Mouse (Mus musculus): Measurements from ENCODE around the gene Pabpn1l. TPM values are rescaled to one million over a fixed set of nuclear protein-coding genes. Genes with fewer than 3 reads are reported as not detected.
"Not testable (repeated sequence)": the region's sequence is repeated elsewhere in the genome, so short reads cannot be mapped to it uniquely, and the experiment has no call there.

Pabpn1l gene
- total RNA-seq, 2 experiments from 2014 or later, result not detected

DNA sequence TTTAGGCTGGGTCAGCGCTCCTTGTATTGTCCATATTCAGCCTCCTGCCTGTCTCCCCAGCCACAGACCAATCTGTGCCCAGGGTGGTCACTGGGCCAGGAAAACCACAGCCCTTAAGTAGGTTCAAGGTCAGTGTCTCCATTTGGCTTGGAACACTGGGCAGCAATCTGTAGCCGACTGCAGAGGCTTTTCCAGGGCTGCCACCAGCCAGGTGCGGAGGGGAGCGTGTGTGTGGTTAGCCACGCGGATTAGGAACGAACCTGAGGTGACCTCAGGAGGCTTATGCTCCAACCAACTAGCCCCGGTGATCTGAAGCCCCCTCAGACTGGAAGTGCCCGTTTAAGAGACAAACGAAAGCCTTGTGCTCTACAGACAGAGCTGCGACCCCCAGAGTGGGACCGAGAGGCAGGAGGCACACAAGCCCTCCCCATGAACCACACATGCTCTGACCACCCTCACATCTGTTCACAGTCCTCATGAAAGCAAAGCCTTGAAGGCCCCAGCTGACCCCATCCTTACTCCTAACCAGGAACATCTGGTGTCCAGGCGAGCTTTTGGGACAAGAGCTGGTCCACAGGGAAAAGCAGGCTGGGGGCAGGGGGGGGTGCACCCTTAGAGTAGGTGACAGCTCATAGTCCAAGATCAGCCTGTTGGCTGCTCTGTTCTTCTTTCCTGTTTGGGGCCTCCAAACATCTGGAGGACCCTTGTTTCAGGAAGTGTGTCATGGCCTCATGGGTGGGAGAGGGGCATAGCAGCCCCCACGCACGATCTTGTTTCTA lies 25.8 kb upstream of the Pabpn1l start:
- DNase-seq, result no peak

DNA sequence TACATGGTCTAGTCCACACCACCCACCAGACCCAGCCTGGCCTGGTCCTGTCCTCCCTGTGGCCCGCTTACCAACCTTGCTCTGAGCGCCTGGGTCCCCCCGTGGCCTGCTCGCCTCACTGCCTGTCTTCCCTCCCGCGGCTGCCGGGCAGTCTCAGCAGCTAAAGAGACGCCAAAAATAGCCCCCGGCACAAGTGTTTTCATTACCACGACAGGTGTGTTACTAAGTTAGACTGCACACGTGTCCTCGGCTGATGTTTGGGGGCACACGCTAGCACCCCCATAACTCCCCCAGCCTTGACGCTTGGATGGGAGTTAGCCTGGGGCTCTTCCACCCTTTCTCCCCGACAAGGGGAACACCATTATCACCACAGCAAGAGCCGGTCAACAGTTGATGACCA lies 23.8 kb upstream of the Pabpn1l start:
- DNase-seq, result no peak

DNA sequence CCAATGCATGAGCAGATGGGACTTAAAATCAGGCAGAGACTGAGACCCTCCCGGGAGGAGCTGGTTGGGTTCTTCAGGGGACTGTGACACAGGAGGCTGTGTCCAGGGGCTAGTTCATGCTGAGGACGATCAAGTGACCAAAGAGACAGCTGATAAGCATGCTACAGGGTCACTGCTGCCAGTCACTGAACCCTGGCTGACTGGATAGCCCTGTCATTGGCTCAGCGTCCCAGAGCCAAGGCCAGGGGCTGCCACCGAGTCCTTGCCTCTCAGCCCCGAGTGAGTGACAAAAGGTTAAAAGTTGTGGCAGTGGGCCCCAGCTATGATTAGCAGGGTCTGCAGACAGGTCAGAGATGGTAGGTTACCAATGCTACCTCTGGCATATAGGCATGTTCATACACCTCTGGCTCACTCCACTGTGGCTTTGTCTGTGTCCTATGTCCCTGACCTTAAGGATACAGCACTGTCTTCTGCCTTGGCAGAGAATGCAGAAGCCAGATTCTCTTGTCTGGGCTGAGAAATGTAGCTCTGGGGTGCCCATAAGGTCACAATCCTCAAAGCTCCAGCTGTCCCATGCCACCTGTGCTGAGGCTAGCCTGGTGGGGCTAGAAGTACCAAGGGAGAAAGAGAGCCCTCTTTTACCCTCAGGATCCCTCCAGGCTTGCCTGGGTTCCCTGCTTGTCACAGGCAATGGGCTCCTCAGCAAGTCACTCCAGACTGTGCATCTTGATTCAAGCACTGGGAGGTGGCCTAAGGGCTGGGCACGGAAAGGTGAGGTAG lies 21.8 kb upstream of the Pabpn1l start:
- DNase-seq, result peak; percentile 76 to 77

DNA sequence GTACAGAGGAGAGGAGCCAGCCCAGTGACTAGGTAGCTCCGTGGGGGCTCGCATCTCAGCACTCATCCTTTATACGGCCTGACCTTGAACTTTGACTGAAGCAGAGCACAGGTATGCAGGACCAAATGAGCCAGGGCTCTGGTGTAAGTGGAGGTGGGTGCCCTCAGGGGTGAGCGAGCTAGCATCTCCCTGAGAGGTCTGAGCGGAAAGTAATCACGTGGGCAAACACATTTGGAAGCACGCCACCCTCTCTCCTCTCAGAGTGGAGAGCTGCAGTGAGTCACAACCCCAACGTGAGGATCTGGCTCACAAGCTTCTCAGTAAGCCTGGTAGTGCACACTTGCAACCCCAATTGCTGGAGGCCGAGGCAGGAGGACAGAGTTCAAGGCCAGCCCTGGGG lies 19.5 kb upstream of the Pabpn1l start:
- DNase-seq, result peak; percentile 87 to 89

DNA sequence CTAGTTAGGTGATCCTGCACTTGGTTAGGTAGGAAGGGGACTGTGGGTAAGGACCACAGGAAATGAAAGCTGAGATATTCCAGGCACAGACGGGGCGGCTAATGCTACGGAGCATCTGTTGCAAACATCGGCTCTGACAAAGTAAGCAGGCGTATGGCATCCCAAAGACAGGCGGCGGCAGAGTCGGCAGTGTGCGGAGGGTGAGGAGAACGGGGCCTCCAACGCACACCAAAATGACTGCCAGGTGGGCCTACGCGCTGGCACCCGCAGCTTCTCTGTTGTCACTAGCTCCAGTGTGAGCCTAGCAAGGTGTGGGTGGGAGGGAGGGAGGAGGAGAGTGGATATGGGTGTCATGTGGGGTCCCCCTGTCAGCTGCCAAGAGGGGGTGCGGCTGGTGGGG lies 18.9 kb upstream of the Pabpn1l start:
- DNase-seq, result no peak

DNA sequence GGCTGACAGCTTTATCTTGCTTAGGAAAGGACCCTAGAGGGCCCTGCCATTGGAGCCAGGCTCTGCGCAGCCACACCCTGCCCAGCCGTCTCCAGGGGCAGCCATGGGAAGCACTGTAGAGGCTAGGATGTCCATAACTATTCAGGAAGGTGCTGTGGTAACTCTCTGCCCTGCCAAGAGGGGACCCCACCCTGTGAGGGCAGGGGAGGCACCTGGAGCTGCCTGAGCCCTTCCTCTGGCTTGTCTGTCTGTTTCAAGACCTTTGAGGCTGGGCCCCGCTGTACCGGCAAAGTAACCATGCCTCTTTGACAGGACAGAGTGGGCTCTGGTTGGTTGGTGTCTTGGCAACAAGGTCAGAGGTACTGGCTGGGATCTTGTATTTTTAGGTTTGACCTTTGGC lies 18.3 kb upstream of the Pabpn1l start:
- no peak for DNase-seq

DNA sequence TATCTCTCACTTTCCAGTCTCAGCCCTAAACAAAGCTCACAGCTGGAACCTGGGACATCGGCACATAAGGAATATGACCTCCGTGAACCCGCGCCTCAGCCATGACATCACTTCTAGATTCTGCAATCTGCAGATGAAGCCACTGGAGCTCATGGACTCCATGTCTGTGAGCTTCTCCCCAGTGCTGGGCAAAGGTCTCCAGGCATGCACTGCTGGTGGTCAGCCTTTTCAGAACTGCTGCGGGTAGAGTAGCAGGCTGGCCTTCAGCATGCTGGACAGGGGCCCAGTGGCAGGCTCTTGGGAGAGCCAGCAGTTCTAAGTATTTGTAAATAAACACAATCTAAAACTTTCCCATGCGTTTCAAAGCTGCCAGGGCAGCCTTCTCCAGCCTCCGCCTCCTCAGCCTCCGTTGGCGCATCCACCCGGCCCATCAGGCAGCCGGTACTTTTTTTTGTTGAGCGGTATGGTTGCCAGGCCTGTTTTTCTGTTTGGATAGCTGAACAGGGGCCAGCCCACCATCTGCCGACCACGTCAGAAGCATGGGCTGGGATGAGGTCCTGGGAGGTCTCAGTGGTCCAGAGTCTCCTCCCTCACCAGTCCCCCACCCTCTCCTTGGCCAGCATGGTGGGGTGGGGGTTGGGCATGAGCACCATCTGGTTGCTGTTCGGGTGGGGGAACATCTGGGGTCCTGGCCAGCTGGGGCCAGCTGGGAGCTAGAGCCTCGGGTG lies 17.1 kb upstream of the Pabpn1l start:
- DNase-seq, result peak; percentile 48 to 54

DNA sequence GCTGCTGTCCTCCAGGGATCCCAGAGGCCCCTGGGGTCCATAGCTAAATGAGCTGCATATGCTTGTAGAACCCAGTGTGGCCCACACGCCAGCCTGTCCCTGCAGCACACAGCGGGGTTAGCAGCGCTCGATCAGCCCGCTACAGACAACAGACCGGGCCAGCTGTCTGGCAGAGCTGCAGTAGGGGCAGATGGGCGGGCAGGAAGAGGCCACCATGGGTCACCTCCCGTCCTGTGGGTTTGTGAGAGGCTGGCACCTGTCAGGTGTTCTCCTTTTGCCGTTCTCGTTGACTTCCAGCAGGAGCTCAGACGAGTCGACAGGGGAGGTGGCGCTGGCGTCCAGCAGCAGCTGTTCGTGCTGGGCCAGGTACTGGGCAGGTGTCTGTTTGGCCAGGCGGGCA lies 16.1 kb upstream of the Pabpn1l start:
- DNase-seq, result no peak

DNA sequence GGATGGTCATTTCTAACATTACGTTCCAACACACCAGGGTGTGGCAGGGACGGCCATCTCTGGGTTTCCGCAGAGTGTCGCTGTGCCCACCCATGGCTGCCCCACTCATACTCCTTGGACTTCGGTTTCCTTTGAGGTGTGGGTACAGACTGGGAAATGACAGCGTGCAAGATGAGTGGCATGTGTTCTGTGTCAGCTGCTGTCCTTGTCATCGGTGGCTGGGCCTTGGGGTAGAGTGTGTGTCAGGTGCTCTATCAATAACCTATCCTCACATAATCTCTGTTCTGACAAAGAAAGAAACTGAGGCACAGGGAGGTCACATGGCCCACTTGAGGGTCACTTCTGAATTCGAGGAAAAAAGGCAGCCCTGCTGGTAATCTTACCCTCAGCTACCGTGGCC lies 14.7 kb upstream of the Pabpn1l start:
- DNase-seq, result no peak

DNA sequence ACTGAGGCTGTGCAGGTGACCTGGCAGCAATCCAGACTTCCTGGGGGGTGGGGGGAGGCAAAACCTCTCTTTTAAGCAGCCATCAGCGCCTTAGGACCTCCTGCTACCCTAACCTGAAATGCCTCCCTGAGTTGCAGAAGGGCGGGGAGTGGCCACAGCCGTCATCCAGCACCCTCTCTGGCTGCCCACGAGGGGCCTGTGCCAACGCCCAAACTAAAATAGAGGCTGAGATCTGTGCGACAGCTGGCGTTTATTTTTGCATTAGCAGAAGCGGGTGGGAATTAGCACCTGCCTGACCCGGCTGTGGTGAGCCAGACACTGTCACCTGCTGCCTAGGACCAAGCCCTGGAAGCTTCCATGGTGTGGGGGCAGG lies 14.2 kb upstream of the Pabpn1l start:
- no peak for DNase-seq

DNA sequence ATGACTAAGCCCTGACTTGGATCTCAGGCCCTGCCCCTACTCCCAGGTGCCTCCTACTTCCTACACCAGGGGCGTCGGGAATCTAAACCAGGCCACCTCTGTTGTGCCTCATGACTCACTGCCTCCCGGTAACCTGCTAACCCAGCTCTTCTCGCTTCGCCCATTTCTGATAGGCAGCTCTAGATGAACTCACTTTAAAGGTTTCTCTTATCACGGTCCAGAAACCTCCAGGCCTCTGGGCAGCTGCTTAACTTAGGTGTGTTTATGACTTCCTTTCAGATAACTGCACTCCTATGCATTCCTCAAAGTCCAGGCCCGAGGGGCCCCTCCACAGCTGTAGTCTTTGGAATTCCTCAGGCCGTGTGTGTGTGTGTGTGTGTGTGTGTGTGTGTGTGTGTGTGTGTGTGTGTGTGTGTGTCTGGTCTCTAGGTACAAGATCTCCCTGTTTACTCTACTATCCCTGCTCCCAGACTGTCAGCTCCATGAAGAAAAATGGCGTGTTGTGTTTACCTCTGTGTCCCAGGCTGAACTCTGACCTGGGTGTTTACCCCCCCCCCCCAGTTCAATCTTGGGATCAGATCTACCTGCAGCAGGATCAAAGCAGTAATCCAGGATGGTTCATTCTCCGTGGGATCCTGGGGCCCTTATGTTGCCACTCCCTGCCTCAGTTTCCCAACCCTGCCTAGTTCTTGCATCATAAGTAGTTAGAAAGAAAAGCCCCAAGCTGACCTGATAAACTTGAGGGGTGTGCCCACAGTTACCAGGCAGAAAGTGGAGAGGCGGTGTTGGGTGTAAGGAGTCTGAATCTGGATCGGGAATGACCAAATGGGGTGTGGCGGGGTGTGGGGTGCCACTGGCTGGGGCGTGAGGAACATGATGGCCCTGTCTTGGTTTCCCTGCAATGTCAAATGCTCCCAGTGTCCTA lies 13.6 kb upstream of the Pabpn1l start:
- no peak for DNase-seq

DNA sequence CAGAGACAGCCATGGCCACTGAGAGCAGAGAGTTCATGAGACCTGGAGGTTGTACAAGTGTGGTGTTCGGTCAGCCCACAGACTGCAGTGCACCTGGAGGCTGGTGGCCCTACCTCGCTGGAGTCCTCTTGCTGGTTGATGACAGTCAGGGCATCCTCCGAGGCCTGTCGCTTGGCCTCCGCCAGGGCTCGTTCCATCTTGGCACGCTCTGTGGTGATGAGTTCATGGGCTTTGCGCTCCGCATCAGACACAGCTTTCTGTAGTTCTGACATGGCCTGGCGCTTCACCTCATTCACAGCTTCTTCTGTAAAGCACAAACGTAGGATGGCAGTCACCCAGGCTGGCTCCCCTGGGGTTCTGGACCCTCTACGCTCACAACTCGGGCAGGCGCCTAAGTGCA lies 10.7 kb upstream of the Pabpn1l start:
- no peak for DNase-seq

DNA sequence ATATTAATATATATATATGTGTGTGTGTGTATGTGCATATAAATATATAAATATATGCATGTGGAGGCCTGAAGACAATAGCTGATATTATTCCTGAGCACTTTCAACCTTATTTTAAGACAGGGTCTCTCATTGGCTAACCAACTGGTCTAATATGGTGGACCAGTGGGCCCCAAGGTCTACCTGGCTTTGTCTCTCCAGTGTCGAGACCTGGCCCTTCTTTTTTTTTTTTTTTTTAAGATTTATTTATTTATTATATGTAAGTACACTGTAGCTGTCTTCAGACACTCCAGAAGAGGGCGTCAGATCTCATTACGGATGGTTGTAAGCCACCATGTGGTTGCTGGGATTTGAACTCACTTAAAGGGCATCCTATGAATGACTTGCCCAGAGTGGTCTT lies 9.6 kb upstream of the Pabpn1l start:
- DNase-seq, result not testable (repeated sequence)

DNA sequence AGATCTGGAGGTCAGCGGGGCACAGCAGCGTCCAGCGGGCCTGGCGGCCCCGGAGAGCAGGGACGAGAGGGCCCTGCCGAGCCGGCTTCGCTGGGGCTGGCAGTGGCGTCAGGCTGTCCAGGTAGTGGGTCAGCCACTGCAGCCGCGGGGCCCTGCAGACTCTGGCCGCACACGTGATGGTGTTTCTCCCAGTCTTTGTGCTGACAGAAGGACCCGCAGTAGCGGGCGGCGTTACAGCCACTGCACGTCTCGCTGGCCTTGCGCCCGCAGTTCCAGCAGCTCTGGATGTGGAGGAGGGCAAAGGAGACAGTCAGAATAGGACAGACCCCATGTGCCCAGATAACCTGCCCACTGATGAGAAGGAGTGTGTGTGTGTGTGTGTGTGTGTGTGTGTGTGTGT lies 8.2 kb upstream of the Pabpn1l start:
- DNase-seq, result no peak

DNA sequence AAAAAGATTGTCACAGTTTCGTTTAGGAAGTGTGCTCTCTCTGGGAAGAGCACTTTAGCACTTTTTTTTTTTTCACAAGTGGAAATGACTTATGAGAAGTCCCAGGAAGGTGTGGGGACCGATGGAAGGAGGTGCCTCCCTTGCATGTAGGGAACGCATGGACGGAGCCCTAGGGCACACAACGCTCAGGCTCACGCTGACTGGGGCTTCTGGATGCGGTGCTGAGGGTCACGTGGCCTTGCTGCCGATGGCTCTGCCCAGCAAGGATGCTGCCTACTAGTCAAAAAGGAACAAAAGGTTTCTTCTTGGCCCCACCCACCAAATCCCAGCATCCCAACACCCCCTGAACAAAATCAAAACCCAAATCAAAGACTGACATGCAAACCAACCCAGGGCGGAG lies 6.8 kb upstream of the Pabpn1l start:
- DNase-seq, result no peak

DNA sequence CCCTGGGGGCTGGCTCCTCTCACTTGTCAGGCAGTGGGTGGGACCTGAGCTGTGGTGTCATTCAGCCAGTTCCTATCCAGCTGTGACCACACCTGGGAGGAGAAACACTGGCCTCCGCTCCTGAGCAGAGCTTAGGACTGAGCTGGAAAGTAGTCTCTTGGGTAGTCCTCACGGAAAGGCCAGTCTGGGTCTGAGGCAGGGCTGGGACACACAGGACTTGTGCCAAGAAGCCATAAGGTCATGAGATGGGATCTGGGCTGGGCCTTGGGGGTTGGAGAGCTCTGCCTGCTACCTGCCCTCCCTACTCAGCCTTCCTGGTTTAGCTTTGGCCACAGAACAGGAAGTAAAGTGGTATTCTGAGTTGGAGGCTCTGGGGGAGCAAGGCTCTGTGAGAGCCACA lies 4.4 kb upstream of the Pabpn1l start:
- DNase-seq, result no peak

DNA sequence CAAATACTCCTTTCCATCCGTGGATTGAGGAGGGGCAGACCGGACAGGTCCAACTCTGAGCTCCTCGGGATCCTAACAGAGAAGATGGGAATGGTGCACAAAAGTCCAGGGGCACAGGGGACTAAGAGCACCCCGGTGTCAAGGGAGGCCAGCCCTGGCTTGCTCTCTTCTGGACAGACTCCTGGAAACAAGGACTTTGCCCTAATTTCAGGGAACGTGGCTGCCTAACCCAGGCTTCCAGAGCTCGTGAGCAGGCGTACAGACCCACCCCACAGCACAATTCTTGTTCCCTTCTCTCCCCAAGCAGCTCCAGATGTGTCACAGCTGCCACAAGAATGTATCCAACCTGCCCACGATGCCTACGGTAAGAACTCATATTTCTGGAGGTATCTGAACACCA lies 3.3 kb upstream of the Pabpn1l start:
- no peak for DNase-seq

DNA sequence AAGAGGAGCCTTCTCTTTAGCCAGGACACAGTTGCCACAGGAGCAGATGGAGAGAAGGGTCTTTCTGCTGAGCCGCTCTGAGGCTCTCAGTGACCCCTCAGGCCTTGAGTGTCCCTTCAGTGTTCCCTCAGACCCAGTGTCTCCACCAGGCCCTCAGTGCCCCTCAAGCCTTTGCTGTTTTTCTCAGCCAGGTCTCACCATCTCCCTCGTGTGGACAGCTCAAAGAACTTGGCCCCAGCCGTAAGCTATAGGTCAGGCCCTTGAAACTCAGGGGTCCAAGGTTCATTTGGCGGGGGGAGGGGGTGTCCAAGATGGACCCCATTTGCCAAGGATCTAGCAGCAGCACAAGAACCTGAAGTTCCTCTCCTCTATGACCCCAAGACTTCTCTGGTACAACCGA lies 2.1 kb upstream of the Pabpn1l start:
- no peak for DNase-seq

DNA sequence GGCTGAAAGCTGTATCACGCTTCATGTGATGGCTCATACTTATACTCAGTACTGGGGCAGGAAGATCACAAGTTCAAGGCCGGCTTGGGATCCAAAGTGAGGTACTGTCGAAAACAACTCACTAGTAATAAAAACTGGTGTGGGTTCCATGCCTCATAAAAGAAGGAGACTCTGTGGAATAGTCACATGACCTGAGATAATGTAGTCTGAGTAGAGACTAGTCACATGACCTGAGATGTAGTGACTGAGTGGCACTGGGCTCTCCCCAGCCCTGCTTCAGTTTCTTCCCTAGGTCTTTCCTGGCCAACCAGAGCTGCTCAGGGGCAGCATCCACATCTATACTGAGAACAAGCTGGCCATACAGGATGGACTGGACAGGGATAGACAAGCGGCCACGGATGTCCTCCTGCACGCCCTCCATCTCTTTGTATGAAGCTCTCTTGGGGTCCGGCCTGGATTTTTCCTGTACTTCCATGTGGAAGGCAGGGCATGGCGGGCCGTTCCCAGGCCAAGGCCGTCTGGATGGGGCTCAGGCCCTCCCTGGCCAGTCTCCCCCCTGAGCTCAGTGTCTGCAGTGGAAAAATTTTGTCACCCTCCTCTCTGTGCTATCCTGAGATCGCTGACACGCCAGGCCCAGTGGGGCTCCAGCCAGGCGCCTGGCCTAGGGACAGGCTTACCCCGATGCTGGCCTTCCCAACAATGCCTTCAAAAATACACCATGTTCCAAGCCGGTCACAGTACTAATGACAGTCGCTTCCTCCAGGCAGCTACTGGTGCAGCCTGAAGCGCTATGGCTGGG lies 1.5 kb upstream of the Pabpn1l start:
- no peak for DNase-seq

DNA sequence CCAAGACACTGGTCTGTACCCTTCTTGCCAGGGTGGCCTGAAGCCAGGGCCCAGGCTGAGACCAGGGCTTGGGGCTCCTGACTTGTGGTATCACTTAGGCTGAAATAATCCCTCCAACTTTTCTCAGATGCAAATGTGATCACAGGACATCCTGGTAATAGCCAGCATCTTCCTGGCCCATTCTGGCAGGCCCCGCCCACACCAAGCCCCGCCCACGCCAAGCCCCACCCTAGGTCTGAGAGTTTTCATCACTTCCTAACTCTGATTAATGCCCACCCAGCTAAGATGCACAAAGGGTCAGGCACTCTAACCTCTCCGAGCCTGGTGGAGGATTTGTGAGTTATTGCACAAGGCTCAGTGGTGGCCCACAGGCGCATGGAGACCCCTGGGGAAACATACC lies 2.1 kb downstream of the Pabpn1l start:
- no peak for DNase-seq
